Mouse (Mus musculus): ENCODE results near the gene Rhbg. TPM values are rescaled to one million over a fixed set of nuclear protein-coding genes. Genes with fewer than 3 reads are reported as not detected.
A peak's percentile ranks its signal among the peaks of the same experiment; 100 is the strongest.
"Not testable (repeated sequence)": the region's sequence is repeated elsewhere in the genome, so short reads cannot be mapped to it uniquely, and the experiment has no call there.

The Rhbg gene
- polyA plus RNA-seq (2016; fragmentation: Nextera tagmentation; extraction: Ambion mirVana) = 0.26 TPM in 1 of 2 replicates, not detected in the other

DNA sequence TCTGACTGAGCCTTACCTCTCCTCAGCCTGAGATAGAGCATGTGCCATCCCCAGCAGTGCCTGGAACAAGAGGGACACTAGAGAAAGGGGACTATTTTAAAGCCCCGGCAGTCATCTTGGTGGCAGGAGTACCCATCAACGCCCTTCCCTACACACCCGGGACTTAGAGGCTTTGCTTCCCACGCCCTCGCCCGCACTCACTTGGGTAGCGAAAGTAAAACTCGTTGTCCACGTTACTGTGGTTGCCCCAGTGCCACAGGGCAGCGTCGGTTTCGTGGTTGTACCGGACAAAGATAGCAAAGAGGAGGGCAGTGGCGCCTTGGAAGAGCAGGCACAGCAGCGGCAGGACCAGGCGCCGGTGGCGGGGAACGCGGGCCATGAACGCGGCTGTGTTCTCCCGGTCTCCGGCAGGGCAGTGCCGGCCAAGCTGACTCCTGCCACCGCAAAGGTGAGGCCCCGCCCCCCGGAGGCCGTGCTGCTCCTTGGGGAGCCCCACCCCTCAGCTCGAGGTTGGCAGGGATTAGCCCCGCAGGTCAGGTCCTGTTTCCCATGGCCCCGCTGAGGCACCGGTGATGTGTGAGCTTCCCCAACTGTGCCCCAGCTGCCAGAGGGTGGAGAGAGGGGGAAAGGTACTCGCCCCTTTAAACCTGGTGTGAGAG is at the start of gene Rhbg:
TSS of gene Rhbg (minus strand) at position 442 of the 659 bp plus-strand sequence.
- peak within 1 kb of the TSS; percentile 58 for H3K4me2 ChIP-seq (replicated peaks)
- peaks cover 69% of the 10 kb centered on the region for H3K27me3 ChIP-seq
- H3K9me3 ChIP-seq = no peaks in the 10 kb centered on the region
- no peaks in the 10 kb centered on the region for H3K36me3 ChIP-seq
- H3K4me1 ChIP-seq = peaks cover 7% of the 10 kb centered on the region
- H3K4me3 ChIP-seq = peak within 1 kb of the TSS; percentile 35
- ATAC-seq (ENCODE audit: low FRiP score, low read depth) = no peak
- H3K27ac ChIP-seq (replicated peaks) = no peak within 1 kb of the TSS
- H3K9ac ChIP-seq (replicated peaks) = peak within 1 kb of the TSS; percentile 8; the same call in 1 of the 2 replicates
- 3% methylated on average over 34 of the region's 34 CpGs for WGBS

GRCm38 (mm10) chr3:88299172-88299571 is 44.7 kb upstream of the Rhbg start:
- no peak overlapping the region for H3K4me2 ChIP-seq (replicated peaks)

DNA sequence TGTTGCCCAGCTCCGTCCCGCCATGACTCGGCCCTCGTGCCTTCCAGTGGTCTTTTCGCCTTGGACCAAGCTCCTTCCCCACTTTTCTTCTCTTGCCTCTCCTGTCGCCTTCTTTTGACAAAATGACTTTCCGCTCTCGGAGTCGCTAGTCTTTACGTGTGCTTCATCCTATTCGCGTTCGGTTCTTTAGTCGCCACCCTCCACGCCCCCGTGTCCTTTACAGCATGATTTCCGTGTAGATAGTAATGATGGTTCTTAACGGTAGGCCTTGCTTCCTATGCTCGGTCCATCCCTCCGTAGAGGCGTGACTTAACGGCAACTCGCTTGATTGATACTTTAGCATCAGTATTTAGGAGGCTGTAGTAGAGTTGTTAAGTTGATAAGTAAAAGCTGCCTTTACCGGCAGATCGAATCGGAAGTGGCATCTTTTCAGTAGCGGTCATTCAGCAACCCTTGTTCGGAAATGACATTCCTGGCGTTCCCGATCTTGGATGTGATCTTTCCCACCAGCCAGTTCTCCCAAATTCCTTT is 42.9 kb upstream of the Rhbg start:
- under 1% methylated on average over 30 of the region's 30 CpGs for WGBS
- H3K4me1 ChIP-seq = peaks cover 18% of the 10 kb centered on the region
- no peaks in the 10 kb centered on the region for H3K27me3 ChIP-seq
- H3K4me2 ChIP-seq (replicated peaks) = peak overlapping the region; percentile 86
- H3K9me3 ChIP-seq = no peaks in the 10 kb centered on the region
- H3K36me3 ChIP-seq = peaks cover 32% of the 10 kb centered on the region
- peak overlapping the region; percentile 70 for H3K4me3 ChIP-seq
- peak overlapping the region; percentile 84 for H3K9ac ChIP-seq (replicated peaks)
- no peak for ATAC-seq (ENCODE audit: low FRiP score, low read depth)
- peak overlapping the region; percentile 88 for H3K27ac ChIP-seq (replicated peaks)

More at GRCm38 (mm10) chr3:88299172-88299571, 44.7 kb upstream of the Rhbg start:
- Histone ChIP-seq H3K27me3 (no peaks in the 10 kb centered on the region), H3K27ac (replicated peaks) (no peak overlapping the region), H3K9me3 (no peaks in the 10 kb centered on the region), H3K4me3 (no peak overlapping the region), H3K36me3 (peaks cover 48% of the 10 kb centered on the region), H3K9ac (replicated peaks) (no peak overlapping the region), H3K4me1 (peaks cover 18% of the 10 kb centered on the region)
- no peak for ATAC-seq (ENCODE audit: low FRiP score, low read depth)
- 97% methylated on average over 1 of the region's 1 CpGs for WGBS

GRCm38 (mm10) chr3:88296561-88297318 is 42.2 kb upstream of the Rhbg start, which contains the start of the genes Tsacc and Cct3:
Gene Tsacc, minus strand, starts transcription at chr3:88296999.
Gene Cct3, plus strand, starts transcription at chr3:88297116.
- Histone ChIP-seq H3K9me3 (no peaks in the 10 kb centered on the region), H3K27ac (replicated peaks) (peak within 1 kb of the TSS; percentile 88), H3K4me3 (peak within 1 kb of the TSS; percentile 70), H3K4me1 (peaks cover 18% of the 10 kb centered on the region), H3K27me3 (no peaks in the 10 kb centered on the region), H3K4me2 (replicated peaks) (peak within 1 kb of the TSS; percentile 86), H3K9ac (replicated peaks) (peak within 1 kb of the TSS; percentile 84), H3K36me3 (peaks cover 26% of the 10 kb centered on the region)
- WGBS = under 1% methylated on average over 44 of the region's 44 CpGs
- ATAC-seq (ENCODE audit: low FRiP score, low read depth) = peak; percentile 99

DNA sequence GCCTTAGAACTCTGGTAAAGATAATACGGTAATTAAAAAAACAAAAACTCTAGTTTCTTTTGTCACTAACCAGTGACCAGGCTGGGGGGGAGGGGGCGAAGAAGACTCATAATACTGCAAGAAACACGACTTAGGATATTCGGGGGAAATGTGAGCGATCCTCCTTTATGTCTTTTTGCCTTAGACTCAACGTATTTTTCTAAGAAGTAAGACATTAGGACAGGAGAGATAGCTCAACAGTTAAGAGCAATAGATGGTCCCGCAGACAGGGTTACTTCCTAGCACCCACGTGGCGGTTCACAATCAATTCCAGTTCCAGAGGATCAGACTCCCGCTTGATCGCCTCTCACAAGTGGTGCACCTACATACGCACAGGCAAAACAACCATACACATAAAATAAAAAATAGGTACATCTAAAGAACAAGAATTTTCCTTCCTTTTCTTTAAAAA is 41.6 kb upstream of the Rhbg start:
- Histone ChIP-seq H3K36me3 (peaks cover 20% of the 10 kb centered on the region), H3K27me3 (no peaks in the 10 kb centered on the region), H3K4me1 (peaks cover 18% of the 10 kb centered on the region), H3K9ac (replicated peaks) (peak overlapping the region; percentile 62), H3K4me2 (replicated peaks) (peak overlapping the region; percentile 86), H3K27ac (replicated peaks) (peak overlapping the region; percentile 88), H3K9me3 (no peaks in the 10 kb centered on the region), H3K4me3 (peak overlapping the region; percentile 70)
- WGBS = under 1% methylated on average over 12 of the region's 12 CpGs
- peak; percentile 23 for ATAC-seq (ENCODE audit: low FRiP score, low read depth)

DNA sequence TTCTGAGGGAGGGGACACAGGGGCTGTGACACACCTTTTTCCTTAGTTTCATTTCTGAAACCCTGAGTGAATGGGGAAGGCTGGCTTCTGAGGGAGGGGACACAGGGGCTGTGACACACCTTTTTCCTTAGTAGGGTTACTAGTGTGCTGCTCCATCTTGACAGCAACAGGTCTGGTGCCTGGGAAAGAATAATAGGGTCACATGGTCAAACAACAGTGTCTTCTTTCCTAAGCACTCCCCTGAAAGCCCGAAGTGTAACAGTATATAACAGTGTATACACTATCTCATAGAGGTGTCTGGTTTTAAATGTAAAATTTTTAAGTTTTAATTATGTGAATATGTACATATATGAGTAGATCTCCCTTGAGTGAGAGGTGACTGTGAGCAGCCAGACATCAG is 40.8 kb upstream of the Rhbg start:
- peak overlapping the region; percentile 86; the same call in 1 of the 2 replicates for H3K4me2 ChIP-seq (replicated peaks)
- H3K4me1 ChIP-seq = peaks cover 18% of the 10 kb centered on the region
- H3K4me3 ChIP-seq; H3K27me3 ChIP-seq; ATAC-seq (ENCODE audit: low FRiP score, low read depth); H3K27ac ChIP-seq (replicated peaks); H3K9me3 ChIP-seq: not testable (repeated sequence)
- H3K36me3 ChIP-seq = peaks cover 11% of the 10 kb centered on the region
- 0 out of 2 replicates have a peak overlapping the region, but pooled peaks have one; percentile 62 for H3K9ac ChIP-seq (replicated peaks)
- 74% methylated on average over 1 of the region's 1 CpGs for WGBS

GRCm38 (mm10) chr3:88291970-88292369 is 37.5 kb upstream of the Rhbg start:
- ATAC-seq (ENCODE audit: low FRiP score, low read depth) = no peak
- WGBS = 39% methylated on average over 4 of the region's 4 CpGs
- H3K36me3 ChIP-seq = no peaks in the 10 kb centered on the region
- no peaks in the 10 kb centered on the region for H3K9me3 ChIP-seq
- H3K27me3 ChIP-seq = no peaks in the 10 kb centered on the region
- H3K9ac ChIP-seq (replicated peaks) = no peak overlapping the region
- no peak overlapping the region for H3K4me3 ChIP-seq
- no peak overlapping the region for H3K27ac ChIP-seq (replicated peaks)
- H3K4me2 ChIP-seq (replicated peaks) = no peak overlapping the region
- H3K4me1 ChIP-seq = peaks cover 8% of the 10 kb centered on the region; the same call in 1 of the 2 replicates

- ATAC-seq (ENCODE audit: low FRiP score, low read depth); H3K36me3 ChIP-seq; H3K27me3 ChIP-seq; H3K27ac ChIP-seq (replicated peaks); H3K9ac ChIP-seq (replicated peaks); H3K4me2 ChIP-seq (replicated peaks); H3K9me3 ChIP-seq; H3K4me1 ChIP-seq; H3K4me3 ChIP-seq: not testable (repeated sequence)
- WGBS = 85% methylated on average over 7 of the region's 10 CpGs
Measured at GRCm38 (mm10) chr3:88288133-88288713, 33.7 kb upstream of the Rhbg start.

DNA sequence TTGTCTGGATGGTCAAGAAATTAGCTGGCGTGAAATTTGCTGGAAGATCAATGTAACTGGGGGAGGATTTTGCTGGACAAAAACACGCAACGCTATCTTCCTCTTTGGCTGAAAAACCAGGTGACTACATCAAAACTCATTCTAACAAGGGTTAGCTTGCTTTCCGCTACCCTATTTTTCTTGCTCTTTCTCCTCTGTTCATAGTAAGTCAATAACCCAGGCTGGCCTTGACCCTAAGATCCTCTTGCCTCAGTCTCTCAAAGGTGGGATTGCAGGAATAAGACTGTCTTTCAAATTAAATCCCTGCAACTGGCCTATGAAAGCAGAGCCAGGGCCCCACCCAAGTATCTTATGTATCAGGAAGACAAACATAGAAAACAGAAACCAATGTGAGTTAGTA is 32.6 kb upstream of the Rhbg start, which contains the start of gene Gm38392:
TSS of gene Gm38392 (minus strand) at position 101 of the 400 bp plus-strand sequence.
- H3K4me3 ChIP-seq = no peak within 1 kb of the TSS
- WGBS = 93% methylated on average over 4 of the region's 4 CpGs
- H3K36me3 ChIP-seq = no peaks in the 10 kb centered on the region
- H3K27ac ChIP-seq (replicated peaks) = no peak within 1 kb of the TSS
- ATAC-seq (ENCODE audit: low FRiP score, low read depth) = no peak
- H3K4me1 ChIP-seq = no peaks in the 10 kb centered on the region
- H3K27me3 ChIP-seq = no peaks in the 10 kb centered on the region
- H3K9me3 ChIP-seq = no peaks in the 10 kb centered on the region
- H3K4me2 ChIP-seq (replicated peaks) = no peak within 1 kb of the TSS
- H3K9ac ChIP-seq (replicated peaks) = no peak within 1 kb of the TSS

DNA sequence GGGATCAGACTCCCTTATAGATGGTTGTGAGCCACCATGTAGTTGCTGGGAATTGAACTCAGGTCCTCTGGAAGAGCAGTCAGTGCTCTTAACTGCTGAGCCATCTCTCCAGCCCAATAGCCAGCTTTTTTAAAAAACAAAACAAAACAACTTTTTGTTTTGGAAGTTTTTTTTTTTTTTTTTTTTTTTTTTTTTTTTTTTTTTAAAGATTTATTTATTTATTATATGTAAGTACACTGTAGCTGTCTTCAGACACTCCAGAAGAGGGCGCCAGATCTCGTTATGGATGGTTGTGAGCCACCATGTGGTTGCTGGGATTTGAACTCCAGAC is 31.0 kb upstream of the Rhbg start:
- WGBS = no CpG with 5 or more reads among the region's 2 CpGs
- H3K4me1 ChIP-seq, H3K27me3 ChIP-seq: not testable (repeated sequence)

GRCm38 (mm10) chr3:88284815-88285564 is 30.5 kb upstream of the Rhbg start:
- H3K4me1 ChIP-seq; H3K4me2 ChIP-seq (replicated peaks); H3K27ac ChIP-seq (replicated peaks); H3K27me3 ChIP-seq; H3K9me3 ChIP-seq; H3K4me3 ChIP-seq; ATAC-seq (ENCODE audit: low FRiP score, low read depth); H3K9ac ChIP-seq (replicated peaks); H3K36me3 ChIP-seq: not testable (repeated sequence)
- WGBS = 97% methylated on average over 14 of the region's 14 CpGs

More for the DNA sequence above, 31.0 kb upstream of the Rhbg start:
- not testable (repeated sequence) for H3K9me3 ChIP-seq; H3K4me3 ChIP-seq; H3K27ac ChIP-seq (replicated peaks); H3K4me2 ChIP-seq (replicated peaks); H3K9ac ChIP-seq (replicated peaks); H3K36me3 ChIP-seq; ATAC-seq (ENCODE audit: low FRiP score, low read depth)

Measured in midbrain, embryonic 12.5 days (tissue).